Mouse (Mus musculus) c-Kit-positive CD71-positive TER-119-positive erythroid progenitor cells, embryonic 14.5 days (primary cell): ENCODE measurements at regions not wholly inside any gene's neighbourhood (a gene's known extent, or its start where the extent isn't known, plus 50 kb on each side); places are given as distances from the start of the nearest gene placed in this dataset.

ENCODE experiments used
- DNase-seq: peaks from one replicate; pipeline ENCODE4 v3.0.0-alpha.2; 2013; ENCODE audit warnings: low spot score

DNA sequence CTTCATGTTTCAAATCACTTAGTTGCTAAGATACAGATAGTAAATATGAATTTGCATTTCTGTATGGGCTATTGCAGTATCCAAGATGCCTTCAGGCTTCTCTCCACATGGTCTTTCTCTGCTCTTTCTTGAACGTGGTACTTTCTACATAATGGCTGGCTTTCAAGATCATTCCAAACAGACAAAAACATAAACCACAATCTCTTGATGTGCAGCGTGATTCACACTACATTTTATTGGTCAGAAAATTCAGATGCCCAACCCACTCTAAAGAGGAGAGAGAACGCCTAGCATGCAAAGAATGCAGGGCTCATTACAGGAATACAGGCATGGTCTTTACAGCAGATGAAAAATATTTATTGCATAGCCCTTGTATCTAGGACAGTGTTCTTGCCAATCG lies 235.2 kb downstream of the Papss1 start:
- DNase-seq, result no peak

DNA sequence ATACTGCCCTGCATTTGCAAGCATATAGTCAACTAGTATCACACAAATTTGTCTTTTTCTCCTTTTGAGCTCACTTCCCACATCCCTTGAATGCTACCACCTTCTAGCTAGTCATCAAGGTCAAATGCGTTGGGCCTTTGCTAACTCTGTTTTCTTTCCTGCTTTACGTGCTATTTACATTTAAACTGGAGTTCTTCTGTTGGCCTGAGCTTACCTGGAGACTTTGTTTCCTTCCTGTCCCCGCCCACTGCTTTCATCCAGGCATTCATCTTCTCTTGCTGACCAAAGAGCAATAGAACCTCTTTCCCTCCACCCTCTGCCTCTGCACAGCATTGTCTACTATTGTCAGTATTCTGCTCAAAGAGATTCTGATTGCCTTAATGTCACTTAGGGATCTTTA lies 237.0 kb downstream of the Papss1 start:
- no peak for DNase-seq

- no peak for DNase-seq
These were observed 238.3 kb downstream of the Papss1 start for GRCm38 (mm10) chr3:131802841-131803240.

- no peak for DNase-seq
These were observed 243.6 kb downstream of the Papss1 start for GRCm38 (mm10) chr3:131808127-131808526.

DNA sequence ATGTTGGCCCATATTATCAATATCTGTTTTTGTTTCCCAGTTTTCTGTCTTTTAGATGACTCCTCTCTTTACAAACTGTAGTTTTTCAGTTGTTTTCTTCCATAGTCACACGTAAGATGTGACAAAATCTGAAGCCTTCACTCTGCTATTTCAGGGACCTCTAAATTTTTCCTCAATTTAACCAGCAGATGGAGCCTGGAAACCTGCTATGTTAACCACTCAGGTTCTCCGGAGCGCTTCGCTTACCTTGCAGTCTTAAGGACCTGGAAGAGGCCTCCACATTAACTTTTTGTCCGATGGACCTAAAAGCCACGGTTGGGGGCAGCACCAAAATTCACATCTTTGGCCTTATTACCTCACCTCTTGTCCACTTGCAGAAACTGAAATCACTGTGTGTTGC lies 248.4 kb downstream of the Papss1 start:
- DNase-seq, result no peak

- no peak for DNase-seq
These were observed 254.2 kb downstream of the Papss1 start for GRCm38 (mm10) chr3:131818806-131819205.

DNA sequence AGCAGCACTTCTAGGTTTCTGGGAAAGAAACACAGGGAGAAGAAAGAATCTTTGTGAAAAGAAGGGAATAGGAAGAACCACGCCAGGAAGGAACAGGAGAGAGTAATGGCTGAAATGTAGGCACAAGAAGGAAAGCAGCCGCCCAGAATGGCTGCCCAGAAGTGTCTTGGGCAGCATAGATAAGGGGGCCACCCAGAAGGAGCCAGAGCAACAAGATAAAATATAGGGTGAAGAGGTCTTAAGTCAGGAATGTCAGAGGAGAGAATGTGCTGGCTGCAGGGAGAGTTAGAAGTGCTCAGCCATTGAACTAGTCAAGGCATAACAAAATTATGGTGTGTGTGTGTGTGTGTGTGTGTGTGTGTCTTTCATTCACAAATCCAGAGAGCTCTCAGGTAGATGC lies 227.7 kb upstream of the Dkk2 start:
- DNase-seq, result no peak

- no peak for DNase-seq
These were observed 226.0 kb upstream of the Dkk2 start for GRCm38 (mm10) chr3:131859083-131859482.

DNA sequence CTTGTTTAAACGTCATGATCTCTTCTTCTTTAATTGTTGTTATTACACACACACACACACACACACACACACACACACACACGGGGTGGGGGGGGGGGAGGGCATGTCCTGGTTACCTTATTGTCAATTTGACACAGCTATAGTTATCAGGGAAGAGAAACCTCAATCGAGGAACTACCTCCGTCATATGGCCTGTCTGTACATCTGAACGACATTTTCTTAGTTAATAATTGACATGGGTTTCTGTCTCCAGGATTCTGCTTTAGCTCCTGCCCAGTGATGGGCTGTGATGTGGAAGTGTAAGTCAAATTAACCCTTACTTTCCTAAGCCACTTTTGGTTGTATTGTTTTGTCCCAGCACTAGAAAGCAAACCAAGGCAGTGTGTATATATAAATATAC lies 220.0 kb upstream of the Dkk2 start:
- no peak for DNase-seq

- no peak for DNase-seq
These were observed 217.8 kb upstream of the Dkk2 start for GRCm38 (mm10) chr3:131867266-131867665.

GRCm38 (mm10) chr3:131868219-131868964 lies 216.7 kb upstream of the Dkk2 start:
- no peak for DNase-seq

DNA sequence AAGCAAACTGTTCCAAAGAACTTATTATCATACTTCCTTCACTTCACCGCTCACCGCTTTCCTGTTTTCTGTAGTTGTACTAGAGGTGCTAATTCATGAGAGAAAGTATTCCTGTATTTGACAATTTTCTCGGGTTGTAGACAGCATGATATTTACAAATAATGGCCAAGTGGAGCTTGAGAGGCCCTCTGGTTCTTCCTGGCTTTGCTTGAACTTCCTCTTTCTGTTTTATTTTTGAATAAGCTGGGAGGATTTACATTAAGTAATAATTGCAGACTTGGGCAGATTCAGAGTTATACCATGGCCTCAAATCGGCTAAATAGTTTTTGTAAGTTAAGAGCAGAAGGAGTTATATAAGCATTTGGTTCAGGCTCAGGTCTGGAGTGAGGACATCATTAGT lies 215.8 kb upstream of the Dkk2 start:
- DNase-seq, result no peak

DNA sequence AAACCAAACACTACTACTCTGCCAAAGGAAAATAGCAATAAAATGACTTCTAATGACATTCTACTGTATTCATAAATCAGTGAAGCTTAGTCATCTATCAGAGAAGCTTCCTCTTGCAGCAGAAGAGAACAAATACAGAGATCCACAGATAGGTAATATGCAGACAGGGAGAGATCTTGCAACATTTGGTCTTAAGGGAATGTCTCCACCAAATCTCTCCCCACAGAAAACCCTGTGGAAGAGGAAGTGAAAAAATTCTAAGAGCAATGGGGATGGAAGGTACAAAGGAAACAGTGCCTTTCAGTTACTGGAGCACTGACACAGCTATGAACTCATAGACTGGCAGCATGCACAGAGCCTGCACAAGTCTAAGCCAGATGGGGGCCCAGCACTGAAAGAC lies 202.4 kb upstream of the Dkk2 start:
- DNase-seq, result no peak

GRCm38 (mm10) chr3:131886470-131886869 lies 198.6 kb upstream of the Dkk2 start:
- DNase-seq, result peak; percentile 29

- no peak for DNase-seq
These were observed 198.1 kb upstream of the Dkk2 start for GRCm38 (mm10) chr3:131886984-131887383.

- no peak for DNase-seq
These were observed 197.4 kb upstream of the Dkk2 start for GRCm38 (mm10) chr3:131887670-131888069.

- DNase-seq, result no peak
These were observed 193.2 kb upstream of the Dkk2 start for GRCm38 (mm10) chr3:131891941-131892340.

DNA sequence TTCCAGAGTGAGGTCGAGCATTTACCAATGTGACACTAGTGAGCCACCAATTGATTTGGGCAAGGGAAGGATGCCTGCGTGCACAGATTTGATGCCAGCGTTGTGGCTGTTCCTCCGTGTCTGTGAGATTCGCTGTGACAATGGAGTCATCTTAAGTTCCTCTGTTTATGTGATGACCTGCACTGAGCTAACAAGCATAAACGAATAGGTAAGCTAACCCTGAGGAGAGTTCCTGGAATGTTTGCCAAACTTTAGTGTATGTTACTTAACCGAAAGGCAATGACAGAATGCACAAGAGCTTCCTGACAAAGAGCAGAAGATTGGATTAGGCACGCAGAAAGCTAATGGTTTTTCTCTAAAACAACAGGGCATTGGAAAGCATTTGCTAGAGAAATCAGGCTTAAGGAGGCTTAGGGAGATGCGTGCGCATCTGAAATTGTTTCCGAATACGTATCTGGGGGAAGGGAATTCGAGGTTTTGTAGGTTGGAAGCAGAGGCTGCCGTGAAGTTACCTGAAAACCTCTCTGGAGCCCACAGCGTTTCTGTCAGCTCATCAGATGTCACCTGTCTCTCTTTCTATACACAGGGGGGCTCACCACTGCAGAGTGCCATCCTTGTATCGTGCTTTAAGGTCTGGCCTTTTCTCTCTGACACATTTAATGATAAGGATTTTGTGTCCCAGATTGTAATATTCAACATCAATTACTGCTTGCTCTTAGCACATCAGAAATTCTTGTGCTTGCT lies 191.9 kb upstream of the Dkk2 start:
- no peak for DNase-seq

DNA sequence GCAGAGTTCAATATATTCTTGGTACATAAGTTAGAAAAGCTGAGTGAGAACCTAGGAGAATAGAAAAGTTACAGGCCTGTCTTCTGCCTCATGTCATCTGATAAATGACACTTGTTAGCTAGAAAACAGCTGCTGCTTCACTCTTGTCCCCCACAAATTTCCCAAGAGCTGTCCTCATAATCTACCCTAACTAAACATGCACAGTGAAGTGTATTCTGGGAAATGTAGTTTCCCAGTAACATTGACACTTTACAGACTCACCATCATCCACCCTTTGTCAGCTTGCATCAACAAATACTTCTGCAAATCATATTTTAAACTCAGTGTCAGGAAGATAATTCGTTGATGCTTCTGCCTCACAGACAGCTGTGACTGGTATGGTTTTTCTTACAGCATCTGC lies 190.0 kb upstream of the Dkk2 start:
- DNase-seq, result no peak

DNA sequence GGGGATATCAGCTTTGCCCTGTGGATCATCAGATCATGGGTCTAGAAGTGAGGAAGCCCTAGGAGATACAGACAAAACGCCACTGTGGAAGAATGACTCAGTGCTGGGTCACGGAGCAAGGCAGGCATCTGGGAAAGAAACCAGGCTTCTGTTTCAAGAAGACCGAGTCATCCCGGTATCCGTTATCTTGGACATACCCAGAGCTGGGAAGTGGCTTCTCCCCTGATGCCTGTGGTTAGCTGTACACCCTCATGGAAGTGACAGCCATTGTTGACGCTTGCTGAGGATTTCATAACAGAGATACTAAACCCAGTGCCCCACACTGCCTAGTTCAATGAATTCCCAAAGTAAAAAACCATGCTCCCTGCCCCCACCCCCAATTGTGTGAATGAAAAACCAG lies 171.6 kb upstream of the Dkk2 start:
- no peak for DNase-seq

DNA sequence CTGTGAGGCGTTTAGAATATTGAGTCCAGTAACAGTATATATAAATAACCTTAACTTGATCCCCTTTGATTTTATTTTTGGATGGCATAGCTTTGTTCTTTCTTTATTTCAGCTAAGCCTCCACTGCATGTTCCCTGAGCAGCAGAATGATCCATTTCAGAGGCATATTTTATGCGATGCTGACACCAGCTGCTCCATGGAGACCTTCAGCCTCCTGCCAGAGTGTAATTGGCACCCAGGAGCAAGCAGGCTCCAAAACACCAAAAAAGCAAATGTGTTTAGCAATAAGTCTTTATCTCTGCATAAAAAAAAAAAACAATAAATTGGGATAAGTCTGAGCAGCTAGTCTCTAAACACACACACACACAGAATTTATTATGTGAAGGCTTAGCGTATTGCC lies 170.7 kb upstream of the Dkk2 start:
- DNase-seq, result no peak

DNA sequence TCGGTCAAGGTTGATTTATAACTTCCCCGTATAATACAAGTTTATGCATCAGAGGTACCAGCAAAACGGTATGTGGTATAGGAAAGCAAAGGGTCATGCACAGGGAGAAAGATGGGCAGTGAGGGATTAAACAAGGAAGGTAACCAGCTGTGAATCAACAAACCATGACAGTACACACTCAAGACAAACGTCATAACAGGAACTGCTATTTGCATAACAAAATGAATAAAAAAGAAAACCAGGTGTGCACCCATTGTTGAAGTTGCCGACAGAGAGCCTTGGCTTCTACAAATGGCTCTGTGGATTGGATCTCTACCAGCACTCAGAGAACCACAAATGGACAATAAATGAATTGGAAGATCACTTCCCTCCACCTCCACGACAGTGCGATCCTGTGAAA lies 170.1 kb upstream of the Dkk2 start:
- DNase-seq, result no peak

GRCm38 (mm10) chr3:131917734-131918534 lies 167.2 kb upstream of the Dkk2 start:
- DNase-seq, result no peak
